Mouse (Mus musculus) limb, embryonic 12.5 days (tissue): ENCODE measurements around the gene Pah. TPM values are rescaled to one million over a fixed set of nuclear protein-coding genes. Genes with fewer than 3 reads are reported as not detected.

Experiments used
- ATAC-seq: fragments of 200-750 bp; cut with Nextera tagmentation; 2 replicates; pipeline ENCODE4 v1.8.0; 2017; ENCODE audit warnings: low read depth, moderate TSS enrichment; ENCODE audit not compliant: insufficient number of reproducible peaks, insufficient read depth, low FRiP score, low TSS enrichment
- H3K27ac ChIP-seq: fragments of 300-500 bp; sonication (generic); 2 replicates; pipeline ENCODE4 v1.5.1; 2016; ENCODE audit warnings: mild to moderate bottlenecking, moderate library complexity
- H3K27me3 ChIP-seq: fragments of 300-500 bp; sonication (generic); 2 replicates; pipeline ENCODE4 v1.6.1; 2016; ENCODE audit warnings: mild to moderate bottlenecking, moderate library complexity
- H3K36me3 ChIP-seq: fragments of 300-500 bp; sonication (generic); 2 replicates; pipeline ENCODE4 v1.6.1; 2016; ENCODE audit warnings: mild to moderate bottlenecking, moderate library complexity
- H3K4me1 ChIP-seq: fragments of 300-500 bp; sonication (generic); replicated peaks from 2 replicates; pipeline ENCODE4 v1.6.1; 2016
- H3K4me2 ChIP-seq: fragments of 300-500 bp; sonication (generic); 2 replicates; pipeline ENCODE4 v1.6.1; 2016; ENCODE audit warnings: mild to moderate bottlenecking, moderate library complexity
- H3K4me3 ChIP-seq: fragments of 300-500 bp; sonication (generic); replicated peaks from 2 replicates; pipeline ENCODE4 v1.5.1; 2016; ENCODE audit warnings: mild to moderate bottlenecking
- H3K9ac ChIP-seq: fragments of 300-500 bp; sonication (generic); replicated peaks from 2 replicates; pipeline ENCODE4 v1.6.1; 2016; ENCODE audit warnings: mild to moderate bottlenecking, moderate library complexity
- H3K9me3 ChIP-seq: fragments of 300-500 bp; sonication (generic); 2 replicates; pipeline ENCODE4 v1.6.1; 2016; ENCODE audit warnings: mild to moderate bottlenecking, moderate library complexity
- WGBS: fragments of 180-500 bp; shearing (Covaris S2); methylation state at CpG from one replicate; pipeline ENCODE4 v1.1.7; 2016; 5-methylcytosine and 5-hydroxymethylcytosine counted together
- polyA plus RNA-seq: library from polyadenylated mRNA; unstranded; fragments of >200 nt; fragmentation: Nextera tagmentation; extraction: Ambion mirVana; gene quantifications from 2 replicates; pipeline ENCODE4 v1.2.1, GENCODE M21; 2016

Gene Pah
- polyA plus RNA-seq, 1 experiment from 2014 or later: not detected

- Histone ChIP-seq H3K9ac (no peak overlapping the region), H3K4me2 (no peak overlapping the region), H3K27ac (no peak overlapping the region), H3K9me3 (no peaks in the 10 kb centered on the region), H3K4me1 (no peaks in the 10 kb centered on the region), H3K4me3 (no peak overlapping the region), H3K36me3 (no peaks in the 10 kb centered on the region), H3K27me3 (peaks cover 9% of the 10 kb centered on the region; the same call in 1 of the 2 replicates)
- ATAC-seq: no peak
- 80% methylated on average over 4 of the region's 4 CpGs for WGBS
These were observed 13.0 kb upstream of the Pah start for GRCm38 (mm10) chr10:87508581-87508980.

DNA sequence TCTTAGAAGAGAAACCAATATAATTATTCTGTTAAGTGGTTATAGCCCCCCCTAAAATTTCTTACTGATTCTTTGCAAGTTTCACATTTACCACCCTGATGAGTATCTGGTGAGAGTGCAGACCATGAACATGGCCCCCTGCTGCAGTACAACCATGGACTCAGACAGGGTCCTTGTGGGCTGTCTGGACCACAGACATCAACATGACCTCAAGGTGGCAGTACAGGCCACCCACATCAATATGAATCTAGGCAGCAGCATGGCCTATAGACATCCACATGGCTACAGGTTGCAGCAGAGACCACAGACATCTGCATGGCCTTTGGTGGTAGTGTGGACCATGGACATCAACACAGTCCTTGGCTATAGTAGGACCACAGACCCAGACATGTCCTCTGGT lies 8.5 kb upstream of the Pah start:
- Histone ChIP-seq H3K4me2 (no peak overlapping the region), H3K36me3 (no peaks in the 10 kb centered on the region), H3K9ac (no peak overlapping the region), H3K27ac (no peak overlapping the region), H3K4me1 (no peaks in the 10 kb centered on the region), H3K27me3 (no peaks in the 10 kb centered on the region), H3K9me3 (no peaks in the 10 kb centered on the region), H3K4me3 (no peak overlapping the region)
- ATAC-seq: 0 out of 2 replicates have a peak, but pooled peaks have one; percentile 37

DNA sequence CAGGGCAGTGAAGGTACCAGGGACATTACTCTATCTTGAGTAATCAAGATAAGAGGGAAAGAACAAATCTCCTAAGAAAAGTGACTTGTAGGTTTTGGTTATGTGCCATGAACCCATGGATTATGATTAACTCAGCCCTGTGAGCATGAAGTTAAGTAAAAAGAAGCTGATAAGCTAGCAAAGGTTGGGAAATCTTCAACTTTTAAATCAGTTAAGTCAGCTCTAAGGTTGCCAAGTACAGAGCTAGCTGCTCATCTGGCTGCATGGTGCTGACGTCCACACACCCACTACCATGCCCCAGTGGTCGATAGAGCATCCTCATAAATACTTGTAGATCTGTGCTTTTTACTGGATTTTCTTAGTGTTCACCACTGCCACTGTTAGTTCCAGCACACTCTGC lies 3.0 kb upstream of the Pah start:
- Histone ChIP-seq H3K9ac (no peak overlapping the region), H3K9me3 (no peaks in the 10 kb centered on the region), H3K4me2 (no peak overlapping the region), H3K4me3 (no peak overlapping the region), H3K4me1 (no peaks in the 10 kb centered on the region), H3K27ac (no peak overlapping the region), H3K36me3 (no peaks in the 10 kb centered on the region), H3K27me3 (0 out of 2 replicates have a peak, but pooled peaks cover 4% of the 10 kb centered on the region)
- WGBS: 78% methylated on average over 2 of the region's 2 CpGs
- ATAC-seq: no peak

DNA sequence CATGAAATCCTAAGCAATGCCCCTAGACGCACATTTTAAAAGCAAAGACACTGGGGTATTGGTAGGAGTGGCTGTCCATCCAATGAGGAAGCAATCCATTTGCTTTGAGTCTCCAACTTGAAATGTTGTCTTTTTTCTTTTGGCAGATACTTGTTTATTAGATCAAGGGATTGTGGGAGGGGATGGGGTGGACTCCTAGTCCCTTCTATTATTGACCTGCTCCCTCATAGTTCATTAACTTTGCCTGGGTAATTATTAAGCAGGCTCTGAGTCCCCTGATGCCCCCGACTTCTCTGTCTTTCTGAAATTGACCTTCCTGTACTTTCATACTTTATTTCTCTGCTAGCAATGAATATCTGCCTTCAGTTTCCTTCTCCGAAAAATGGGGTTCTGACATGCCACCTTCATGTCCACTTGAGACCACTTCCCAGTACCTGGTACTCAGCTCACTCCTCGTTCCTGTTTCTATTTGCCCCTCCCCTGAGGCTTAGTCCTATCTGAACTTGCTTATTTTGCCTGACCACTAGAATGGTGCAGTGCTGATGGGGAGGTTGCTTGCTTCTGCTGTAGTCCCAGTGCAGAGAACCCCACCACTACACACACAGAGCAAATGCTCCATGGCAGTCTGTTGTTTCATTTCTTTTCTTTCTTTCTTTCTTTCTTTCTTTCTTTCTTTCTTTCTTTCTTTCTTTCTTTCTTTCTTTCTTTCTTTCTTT lies 1.0 kb upstream of the Pah start:
- no peak overlapping the region for H3K9ac ChIP-seq
- ATAC-seq: no peak
- WGBS: 82% methylated on average over 4 of the region's 4 CpGs
- no peaks in the 10 kb centered on the region for H3K9me3 ChIP-seq
- no peak overlapping the region for H3K4me3 ChIP-seq
- H3K4me1 ChIP-seq: no peaks in the 10 kb centered on the region
- no peak overlapping the region for H3K4me2 ChIP-seq
- no peaks in the 10 kb centered on the region for H3K36me3 ChIP-seq
- H3K27me3 ChIP-seq: 0 out of 2 replicates have a peak, but pooled peaks cover 4% of the 10 kb centered on the region
- no peak overlapping the region for H3K27ac ChIP-seq

- H3K4me2 ChIP-seq: no peak overlapping the region
- 89% methylated on average over 1 of the region's 1 CpGs for WGBS
- no peak overlapping the region for H3K9ac ChIP-seq
- no peak overlapping the region for H3K4me3 ChIP-seq
- H3K36me3 ChIP-seq: no peaks in the 10 kb centered on the region
- no peak overlapping the region for H3K27ac ChIP-seq
- H3K9me3 ChIP-seq: no peaks in the 10 kb centered on the region
- no peak for ATAC-seq
- no peaks in the 10 kb centered on the region for H3K4me1 ChIP-seq
- no peaks in the 10 kb centered on the region for H3K27me3 ChIP-seq
These were observed 12.6 kb downstream of the Pah start for GRCm38 (mm10) chr10:87534172-87534571.

DNA sequence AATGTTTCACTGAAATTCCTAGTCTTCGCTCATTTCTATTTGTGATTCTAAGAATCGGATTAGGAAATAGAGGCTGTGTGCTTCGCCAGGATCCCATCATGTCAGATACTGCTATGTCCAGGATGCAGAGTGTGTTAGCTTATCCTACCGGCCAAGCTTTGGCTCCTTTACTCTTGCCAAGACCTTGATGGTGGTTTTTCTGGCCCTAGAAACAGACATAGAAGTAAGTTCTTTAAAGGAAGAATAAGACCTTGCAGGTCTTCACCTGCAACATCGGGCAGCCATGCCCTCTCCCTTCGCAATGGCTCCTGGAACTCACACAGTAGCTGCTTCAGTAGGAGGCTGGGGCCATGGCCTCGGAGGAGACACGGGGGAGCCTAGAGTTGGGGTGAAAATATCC lies 24.2 kb downstream of the Pah start:
- 75% methylated on average over 8 of the region's 8 CpGs for WGBS
- H3K27ac ChIP-seq: no peak overlapping the region

GRCm38 (mm10) chr10:87546299-87547234 lies 25.0 kb downstream of the Pah start:
- no peak overlapping the region for H3K4me2 ChIP-seq
- no peaks in the 10 kb centered on the region for H3K9me3 ChIP-seq
- ATAC-seq: no peak
- H3K27me3 ChIP-seq: peaks cover 8% of the 10 kb centered on the region
- H3K36me3 ChIP-seq: no peaks in the 10 kb centered on the region
- H3K27ac ChIP-seq: no peak overlapping the region
- no peak overlapping the region for H3K4me3 ChIP-seq
- no peak overlapping the region for H3K9ac ChIP-seq
- H3K4me1 ChIP-seq: peaks cover 5% of the 10 kb centered on the region; the same call in 1 of the 2 replicates
- WGBS: 30% methylated on average over 19 of the region's 19 CpGs

More for the DNA sequence above, 24.2 kb downstream of the Pah start:
- peaks cover 3% of the 10 kb centered on the region for H3K27me3 ChIP-seq
- no peak for ATAC-seq
- peaks cover 5% of the 10 kb centered on the region; the same call in 1 of the 2 replicates for H3K4me1 ChIP-seq
- no peaks in the 10 kb centered on the region for H3K36me3 ChIP-seq
- H3K4me3 ChIP-seq: no peak overlapping the region
- no peak overlapping the region for H3K4me2 ChIP-seq
- no peaks in the 10 kb centered on the region for H3K9me3 ChIP-seq
- no peak overlapping the region for H3K9ac ChIP-seq

GRCm38 (mm10) chr10:87552726-87553125 lies 31.1 kb downstream of the Pah start:
- Histone ChIP-seq H3K4me3 (no peak overlapping the region), H3K4me2 (no peak overlapping the region), H3K9me3 (no peaks in the 10 kb centered on the region), H3K27me3 (peaks cover 18% of the 10 kb centered on the region), H3K9ac (no peak overlapping the region), H3K27ac (no peak overlapping the region), H3K4me1 (0 out of 2 replicates have a peak, but pooled peaks cover 6% of the 10 kb centered on the region), H3K36me3 (no peaks in the 10 kb centered on the region)
- WGBS: 32% methylated on average over 8 of the region's 8 CpGs
- ATAC-seq: peak; percentile 22; the same call in 1 of the 2 replicates

GRCm38 (mm10) chr10:87556441-87556840 lies 34.8 kb downstream of the Pah start:
- 49% methylated on average over 2 of the region's 2 CpGs for WGBS
- ATAC-seq: no peak

DNA sequence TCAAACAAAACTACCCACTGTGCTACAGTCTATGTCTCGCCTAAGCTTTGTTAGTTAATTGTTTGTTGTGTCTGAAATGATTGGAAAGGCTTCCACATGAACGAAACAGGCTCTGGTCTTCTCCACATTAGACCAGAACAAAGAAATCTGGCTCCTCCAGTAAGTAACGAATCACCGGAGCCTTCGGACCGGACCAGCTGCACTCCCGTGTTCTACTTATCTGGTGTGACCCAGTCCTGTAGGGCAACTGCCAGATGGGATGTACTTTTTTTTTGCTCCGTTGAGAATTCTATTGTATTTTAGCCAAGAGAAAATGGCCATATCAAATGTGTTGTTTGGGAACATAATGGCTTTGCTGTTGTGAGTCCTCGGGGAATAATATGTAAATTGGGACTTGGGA lies 42.2 kb downstream of the Pah start:
- H3K9me3 ChIP-seq: no peaks in the 10 kb centered on the region
- WGBS: 85% methylated on average over 9 of the region's 9 CpGs
- H3K4me2 ChIP-seq: no peak overlapping the region
- no peak for ATAC-seq
- no peak overlapping the region for H3K27ac ChIP-seq
- H3K36me3 ChIP-seq: no peaks in the 10 kb centered on the region
- no peak overlapping the region for H3K4me3 ChIP-seq
- H3K4me1 ChIP-seq: no peaks in the 10 kb centered on the region
- H3K27me3 ChIP-seq: no peaks in the 10 kb centered on the region
- no peak overlapping the region for H3K9ac ChIP-seq

More at GRCm38 (mm10) chr10:87556441-87556840, 34.8 kb downstream of the Pah start:
- H3K36me3 ChIP-seq: no peaks in the 10 kb centered on the region
- H3K9ac ChIP-seq: no peak overlapping the region
- no peak overlapping the region for H3K4me2 ChIP-seq
- H3K4me3 ChIP-seq: no peak overlapping the region
- no peaks in the 10 kb centered on the region for H3K9me3 ChIP-seq
- 0 out of 2 replicates have a peak, but pooled peaks cover 6% of the 10 kb centered on the region for H3K4me1 ChIP-seq
- H3K27ac ChIP-seq: no peak overlapping the region
- H3K27me3 ChIP-seq: peaks cover 14% of the 10 kb centered on the region

DNA sequence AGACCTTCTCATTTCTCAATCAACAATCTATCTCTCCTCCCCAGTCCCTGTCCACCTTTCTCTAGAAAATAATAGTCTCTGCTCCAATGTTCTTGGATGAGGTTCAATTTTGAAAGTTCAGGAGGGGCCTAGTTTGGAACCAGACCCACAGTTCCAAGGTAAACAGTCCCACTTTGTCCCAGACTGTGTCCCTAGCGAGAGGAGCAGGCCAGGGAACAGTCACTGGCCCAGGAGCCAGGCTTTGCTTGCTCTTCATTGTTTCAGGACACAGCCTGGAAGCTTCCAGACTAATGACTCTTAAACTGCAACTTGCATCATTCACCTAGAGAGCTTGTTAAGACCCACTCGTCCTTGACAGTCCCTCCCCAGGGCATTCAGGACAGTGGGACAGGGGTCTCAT lies 44.1 kb downstream of the Pah start:
- 64% methylated on average over 2 of the region's 2 CpGs for WGBS
- no peaks in the 10 kb centered on the region for H3K27me3 ChIP-seq
- H3K9ac ChIP-seq: no peak overlapping the region
- H3K9me3 ChIP-seq: no peaks in the 10 kb centered on the region
- ATAC-seq: no peak
- H3K4me3 ChIP-seq: no peak overlapping the region
- no peak overlapping the region for H3K4me2 ChIP-seq
- no peaks in the 10 kb centered on the region for H3K36me3 ChIP-seq
- H3K4me1 ChIP-seq: no peaks in the 10 kb centered on the region
- no peak overlapping the region for H3K27ac ChIP-seq
